Mouse (Mus musculus) mouse trophoblast stem cell (cell line): ENCODE results near the gene Ttc41.

ENCODE experiments used
- in situ Hi-C, 2 experiments: fragments of 300-500 bp; cut with MseI, MboI; formaldehyde crosslinking; loops; 2 replicates in 1 of 2; 3 replicates in 1 of 2; pipeline ENCODE4 v1.15.1; 2025

Gene Ttc41

GRCm38 (mm10) chr10:86784126-86784675 lies 78.6 kb downstream of the Ttc41 start:
- in situ Hi-C loops: no loop called here

GRCm38 (mm10) chr10:86785396-86785795 lies 79.8 kb downstream of the Ttc41 start:
- in situ Hi-C loops: no loop called here

GRCm38 (mm10) chr10:86786083-86786482 lies 80.5 kb downstream of the Ttc41 start:
- in situ Hi-C loops: no loop called here

GRCm38 (mm10) chr10:86788193-86788592 lies 82.6 kb downstream of the Ttc41 start:
- in situ Hi-C loops: no loop called here

GRCm38 (mm10) chr10:86789146-86789672 lies 83.6 kb downstream of the Ttc41 start:
- in situ Hi-C loops: no loop called here

GRCm38 (mm10) chr10:86791507-86792184 lies 86.0 kb downstream of the Ttc41 start:
- in situ Hi-C loops: no loop called here

- in situ Hi-C loops: no loop called here
These were observed 87.9 kb downstream of the Ttc41 start for GRCm38 (mm10) chr10:86793509-86793951.

GRCm38 (mm10) chr10:86794196-86794595 lies 88.6 kb downstream of the Ttc41 start:
- in situ Hi-C loops: no loop called here

GRCm38 (mm10) chr10:86794794-86795535 lies 89.4 kb downstream of the Ttc41 start:
- in situ Hi-C loops: no loop called here

GRCm38 (mm10) chr10:86796073-86796741 lies 90.6 kb downstream of the Ttc41 start:
- in situ Hi-C loops: no loop called here

GRCm38 (mm10) chr10:86807362-86807761 lies 101.8 kb downstream of the Ttc41 start:
- in situ Hi-C loops: no loop called here

GRCm38 (mm10) chr10:86808013-86808758 lies 102.6 kb downstream of the Ttc41 start:
- in situ Hi-C loops: no loop called here

- in situ Hi-C loops: no loop called here
These were observed 104.4 kb downstream of the Ttc41 start for GRCm38 (mm10) chr10:86810000-86810399.

GRCm38 (mm10) chr10:86810612-86811011 lies 105.0 kb downstream of the Ttc41 start:
- in situ Hi-C loops: no loop called here

GRCm38 (mm10) chr10:86814292-86815131 lies 108.9 kb downstream of the Ttc41 start:
- in situ Hi-C loops: no loop called here

- in situ Hi-C loops: no loop called here
These were observed 109.5 kb downstream of the Ttc41 start for GRCm38 (mm10) chr10:86815133-86815532.

- in situ Hi-C loops: no loop called here
These were observed 114.1 kb downstream of the Ttc41 start for GRCm38 (mm10) chr10:86819649-86820165.

- in situ Hi-C loops: no loop called here
These were observed 115.4 kb downstream of the Ttc41 start for GRCm38 (mm10) chr10:86821014-86821413.

GRCm38 (mm10) chr10:86824093-86824492 lies 118.5 kb downstream of the Ttc41 start:
- in situ Hi-C loops: no loop called here

- in situ Hi-C loops: no loop called here
These were observed 119.3 kb downstream of the Ttc41 start for GRCm38 (mm10) chr10:86824871-86825270.
